Mouse (Mus musculus) kidney, embryonic 15.5 days (tissue): ENCODE data around the gene Lce1e. TPM values are rescaled to one million over a fixed set of nuclear protein-coding genes. Genes with fewer than 3 reads are reported as not detected.
"Not testable (repeated sequence)": the region's sequence is repeated elsewhere in the genome, so short reads cannot be mapped to it uniquely, and the experiment has no call there.

Experiments used
- ATAC-seq: fragments of 200-750 bp; cut with Nextera tagmentation; replicated peaks from 2 replicates; pipeline ENCODE4 v1.8.0; 2017; ENCODE audit warnings: moderate TSS enrichment; ENCODE audit not compliant: low FRiP score
- H3K27ac ChIP-seq: fragments of 300-500 bp; sonication (generic); 2 replicates; pipeline ENCODE4 v1.5.1; 2015; ENCODE audit warnings: mild to moderate bottlenecking, inconsistent platforms
- H3K27me3 ChIP-seq: fragments of 300-500 bp; sonication (generic); 2 replicates; pipeline ENCODE4 v1.6.1; 2015; ENCODE audit warnings: inconsistent platforms
- H3K36me3 ChIP-seq: fragments of 300-500 bp; sonication (generic); 2 replicates; pipeline ENCODE4 v1.6.1; 2015; ENCODE audit warnings: inconsistent platforms
- H3K4me1 ChIP-seq: fragments of 300-500 bp; sonication (generic); 2 replicates; pipeline ENCODE4 v1.6.1; 2015; ENCODE audit warnings: inconsistent platforms
- H3K4me2 ChIP-seq: fragments of 300-500 bp; sonication (generic); 2 replicates; pipeline ENCODE4 v1.6.1; 2015; ENCODE audit warnings: moderate library complexity, mild to moderate bottlenecking, inconsistent platforms
- H3K4me3 ChIP-seq: fragments of 300-500 bp; sonication (generic); replicated peaks from 2 replicates; pipeline ENCODE4 v1.5.1; 2015; ENCODE audit warnings: mild to moderate bottlenecking, inconsistent platforms
- H3K9ac ChIP-seq: fragments of 300-500 bp; sonication (generic); 2 replicates; pipeline ENCODE4 v1.6.1; 2015; ENCODE audit warnings: mild to moderate bottlenecking, inconsistent platforms
- H3K9me3 ChIP-seq: fragments of 300-500 bp; sonication (generic); replicated peaks from 2 replicates; pipeline ENCODE4 v1.6.1; 2016; ENCODE audit warnings: inconsistent platforms
- WGBS: fragments of 180-500 bp; shearing (Covaris S2); methylation state at CpG from one replicate; pipeline ENCODE4 v1.1.7; 2015; ENCODE audit warnings: mixed read lengths; 5-methylcytosine and 5-hydroxymethylcytosine counted together
- polyA plus RNA-seq: library from polyadenylated mRNA; unstranded; fragments of >200 nt; fragmentation: Nextera tagmentation; extraction: Ambion mirVana; gene quantifications from 2 replicates; pipeline ENCODE4 v1.2.1, GENCODE M21; 2015

The Lce1e gene
- polyA plus RNA-seq, result not detected in 2 replicates

GRCm38 (mm10) chr3:92708974-92709373 is at the start of gene Lce1e:
Gene Lce1e (minus strand): TSS chr3:92709074.
- Histone ChIP-seq H3K4me2 (no peak within 1 kb of the TSS), H3K27ac (no peak within 1 kb of the TSS), H3K36me3 (no peaks in the 10 kb centered on the region), H3K9me3 (no peaks in the 10 kb centered on the region), H3K9ac (no peak within 1 kb of the TSS), H3K4me3 (no peak within 1 kb of the TSS), H3K4me1 (no peaks in the 10 kb centered on the region), H3K27me3 (no peaks in the 10 kb centered on the region)
- no peak for ATAC-seq
- 84% methylated on average over 2 of the region's 2 CpGs for WGBS

- ATAC-seq, result no peak
These were observed 44.3 kb upstream of the Lce1e start for GRCm38 (mm10) chr3:92753197-92753596.

GRCm38 (mm10) chr3:92752238-92752637 is 43.4 kb upstream of the Lce1e start, which contains the start of gene Lce1g:
Gene Lce1g (minus strand): TSS chr3:92752338.
- no peaks in the 10 kb centered on the region for H3K27me3 ChIP-seq
- no peak for ATAC-seq
- H3K4me3 ChIP-seq, result no peak within 1 kb of the TSS
- H3K27ac ChIP-seq, result no peak within 1 kb of the TSS
- no peaks in the 10 kb centered on the region for H3K9me3 ChIP-seq
- H3K36me3 ChIP-seq, result no peaks in the 10 kb centered on the region
- H3K9ac ChIP-seq, result no peak within 1 kb of the TSS
- 84% methylated on average over 1 of the region's 1 CpGs for WGBS
- H3K4me1 ChIP-seq, result no peaks in the 10 kb centered on the region
- no peak within 1 kb of the TSS for H3K4me2 ChIP-seq

More at GRCm38 (mm10) chr3:92753197-92753596, 44.3 kb upstream of the Lce1e start:
- Histone ChIP-seq H3K4me1 (no peaks in the 10 kb centered on the region), H3K9me3 (no peaks in the 10 kb centered on the region), H3K4me3 (no peak overlapping the region), H3K27ac (no peak overlapping the region), H3K36me3 (no peaks in the 10 kb centered on the region), H3K4me2 (no peak overlapping the region), H3K9ac (no peak overlapping the region), H3K27me3 (no peaks in the 10 kb centered on the region)
- 46% methylated on average over 3 of the region's 3 CpGs for WGBS

- WGBS, result 76% methylated on average over 1 of the region's 1 CpGs
- no peaks in the 10 kb centered on the region for H3K9me3 ChIP-seq
- no peak for ATAC-seq
These were observed 30.1 kb upstream of the Lce1e start, which contains the start of gene Gm38119 for GRCm38 (mm10) chr3:92738996-92739395. Gene Gm38119 (minus strand): TSS chr3:92739096.

GRCm38 (mm10) chr3:92722631-92723030 is 13.8 kb upstream of the Lce1e start:
- Histone ChIP-seq H3K4me2 (no peak overlapping the region), H3K9ac (no peak overlapping the region), H3K9me3 (no peaks in the 10 kb centered on the region), H3K4me1 (no peaks in the 10 kb centered on the region), H3K27me3 (no peaks in the 10 kb centered on the region), H3K4me3 (no peak overlapping the region), H3K27ac (no peak overlapping the region), H3K36me3 (no peaks in the 10 kb centered on the region)
- 77% methylated on average over 5 of the region's 5 CpGs for WGBS
- no peak for ATAC-seq

More at GRCm38 (mm10) chr3:92738996-92739395, 30.1 kb upstream of the Lce1e start, which contains the start of gene Gm38119:
- no peak within 1 kb of the TSS for H3K9ac ChIP-seq
- H3K4me2 ChIP-seq, result no peak within 1 kb of the TSS
- no peak within 1 kb of the TSS for H3K4me3 ChIP-seq
- H3K27ac ChIP-seq, result no peak within 1 kb of the TSS
- H3K27me3 ChIP-seq, result no peaks in the 10 kb centered on the region
- no peaks in the 10 kb centered on the region for H3K36me3 ChIP-seq
- H3K4me1 ChIP-seq, result no peaks in the 10 kb centered on the region

GRCm38 (mm10) chr3:92720250-92720649 is 11.4 kb upstream of the Lce1e start, which contains the start of gene Lce1f:
Gene Lce1f (minus strand): TSS chr3:92720350.
- Histone ChIP-seq H3K27ac (no peak within 1 kb of the TSS), H3K9me3 (no peaks in the 10 kb centered on the region), H3K4me1 (no peaks in the 10 kb centered on the region), H3K9ac (no peak within 1 kb of the TSS), H3K4me2 (no peak within 1 kb of the TSS), H3K36me3 (no peaks in the 10 kb centered on the region), H3K27me3 (no peaks in the 10 kb centered on the region), H3K4me3 (no peak within 1 kb of the TSS)
- ATAC-seq, result no peak
- whole genome bisulfite sequencing, result 79% methylated on average over 3 of the region's 3 CpGs

GRCm38 (mm10) chr3:92715122-92715521 is 6.2 kb upstream of the Lce1e start:
- Histone ChIP-seq H3K4me1 (no peaks in the 10 kb centered on the region), H3K4me2 (no peak overlapping the region)
- no peak for ATAC-seq

GRCm38 (mm10) chr3:92694613-92695012 is 14.3 kb downstream of the Lce1e start:
- no peaks in the 10 kb centered on the region for H3K9me3 ChIP-seq
- ATAC-seq, result no peak
- 17% methylated on average over 1 of the region's 1 CpGs for WGBS

More at GRCm38 (mm10) chr3:92715122-92715521, 6.2 kb upstream of the Lce1e start:
- no peaks in the 10 kb centered on the region for H3K27me3 ChIP-seq
- H3K27ac ChIP-seq, result no peak overlapping the region
- H3K9ac ChIP-seq, result no peak overlapping the region
- no peaks in the 10 kb centered on the region for H3K9me3 ChIP-seq
- H3K36me3 ChIP-seq, result no peaks in the 10 kb centered on the region
- no peak overlapping the region for H3K4me3 ChIP-seq

GRCm38 (mm10) chr3:92691688-92692087 is 17.2 kb downstream of the Lce1e start:
- H3K9me3 ChIP-seq, result no peaks in the 10 kb centered on the region
- H3K36me3 ChIP-seq, result no peaks in the 10 kb centered on the region
- H3K27ac ChIP-seq, result no peak overlapping the region
- no peak overlapping the region for H3K4me2 ChIP-seq
- ATAC-seq, result no peak
- H3K4me1 ChIP-seq, result no peaks in the 10 kb centered on the region
- H3K4me3 ChIP-seq, result no peak overlapping the region
- no peak overlapping the region for H3K9ac ChIP-seq
- H3K27me3 ChIP-seq, result no peaks in the 10 kb centered on the region

More at GRCm38 (mm10) chr3:92694613-92695012, 14.3 kb downstream of the Lce1e start:
- H3K27me3 ChIP-seq, result no peaks in the 10 kb centered on the region
- no peak overlapping the region for H3K9ac ChIP-seq
- no peaks in the 10 kb centered on the region for H3K36me3 ChIP-seq
- H3K4me2 ChIP-seq, result no peak overlapping the region
- no peak overlapping the region for H3K27ac ChIP-seq
- H3K4me3 ChIP-seq, result no peak overlapping the region
- H3K4me1 ChIP-seq, result no peaks in the 10 kb centered on the region

- not testable (repeated sequence) for H3K9me3 ChIP-seq, H3K4me3 ChIP-seq, H3K27ac ChIP-seq, H3K27me3 ChIP-seq, ATAC-seq, H3K36me3 ChIP-seq, H3K4me2 ChIP-seq, H3K9ac ChIP-seq, H3K4me1 ChIP-seq
- 77% methylated on average over 16 of the region's 16 CpGs for WGBS
These were observed 19.7 kb downstream of the Lce1e start for GRCm38 (mm10) chr3:92689154-92689553.

GRCm38 (mm10) chr3:92687110-92687509 is 21.8 kb downstream of the Lce1e start, which contains the start of gene Lce1d:
Gene Lce1d (minus strand): TSS chr3:92687210.
- Histone ChIP-seq H3K9ac (no peak within 1 kb of the TSS), H3K4me2 (no peak within 1 kb of the TSS), H3K4me3 (no peak within 1 kb of the TSS), H3K27me3 (no peaks in the 10 kb centered on the region), H3K9me3 (no peaks in the 10 kb centered on the region), H3K27ac (no peak within 1 kb of the TSS), H3K4me1 (no peaks in the 10 kb centered on the region), H3K36me3 (no peaks in the 10 kb centered on the region)
- WGBS, result 55% methylated on average over 2 of the region's 2 CpGs
- ATAC-seq, result no peak

GRCm38 (mm10) chr3:92678947-92679346 is 29.9 kb downstream of the Lce1e start, which contains the start of gene Lce1c:
Gene Lce1c (plus strand): TSS chr3:92679247.
- Histone ChIP-seq H3K36me3 (no peaks in the 10 kb centered on the region), H3K4me2 (no peak within 1 kb of the TSS), H3K27ac (no peak within 1 kb of the TSS), H3K9ac (no peak within 1 kb of the TSS), H3K4me3 (no peak within 1 kb of the TSS), H3K4me1 (no peaks in the 10 kb centered on the region), H3K9me3 (no peaks in the 10 kb centered on the region), H3K27me3 (no peaks in the 10 kb centered on the region)
- WGBS, result 87% methylated on average over 4 of the region's 4 CpGs
- ATAC-seq, result no peak

GRCm38 (mm10) chr3:92670215-92670614 is 38.7 kb downstream of the Lce1e start, which contains the start of gene Lce1a2:
Gene Lce1a2 (minus strand): TSS chr3:92670315.
- Histone ChIP-seq H3K9ac (no peak within 1 kb of the TSS), H3K9me3 (no peaks in the 10 kb centered on the region), H3K27ac (no peak within 1 kb of the TSS), H3K4me1 (no peaks in the 10 kb centered on the region), H3K36me3 (no peaks in the 10 kb centered on the region), H3K4me2 (no peak within 1 kb of the TSS), H3K27me3 (no peaks in the 10 kb centered on the region), H3K4me3 (no peak within 1 kb of the TSS)
- no peak for ATAC-seq
